Mouse (Mus musculus): ENCODE results near the gene Dusp14. TPM values are rescaled to one million over a fixed set of nuclear protein-coding genes. Genes with fewer than 3 reads are reported as not detected.

Gene Dusp14
- polyA plus RNA-seq, 1 experiment from 2014 or later, result 21.4 TPM

DNA sequence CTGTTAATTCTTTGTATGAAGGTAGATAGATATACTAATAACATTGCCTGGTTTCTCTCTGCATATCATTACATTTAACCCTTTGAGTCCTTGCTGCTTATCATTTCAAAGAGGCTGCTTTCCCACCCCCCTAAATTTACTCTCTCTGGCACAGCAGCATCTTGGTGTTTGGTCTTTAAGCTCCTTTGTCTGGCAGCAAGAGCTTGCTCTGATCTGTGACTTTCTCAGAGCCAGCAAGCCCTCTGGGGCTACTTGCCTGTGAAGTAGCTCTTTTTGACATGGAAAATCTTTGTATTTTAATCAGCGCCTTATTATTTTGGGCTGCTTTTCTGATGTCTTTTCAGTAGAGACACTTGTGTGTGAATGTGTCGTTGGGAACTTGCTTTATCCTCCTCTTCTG is 57.5 kb downstream of the Dusp14 start:
- ATAC-seq (ENCODE audit: low FRiP score, low TSS enrichment), result no peak
- Histone ChIP-seq H3K4me3 (ENCODE audit: low read length) (no peak overlapping the region), H3K27me3 (ENCODE audit: control insufficient read depth, insufficient read depth, low read length) (no peaks in the 10 kb centered on the region), H3K27ac (ENCODE audit: low read depth, low read length) (no peak overlapping the region), H3K4me1 (ENCODE audit: control insufficient read depth, insufficient read depth, low read length) (no peaks in the 10 kb centered on the region), H3K9ac (ENCODE audit: low read depth, low read length) (no peak overlapping the region), H3K36me3 (ENCODE audit: control insufficient read depth, insufficient read depth, low read length) (peaks cover 14% of the 10 kb centered on the region; the same call in 1 of the 2 replicates), H3K9me3 (ENCODE audit: control insufficient read depth, low read length) (no peaks in the 10 kb centered on the region), H3K4me2 (replicated peaks; ENCODE audit: low read depth, low read length) (no peak overlapping the region)
- 64% methylated on average over 2 of the region's 2 CpGs for WGBS

DNA sequence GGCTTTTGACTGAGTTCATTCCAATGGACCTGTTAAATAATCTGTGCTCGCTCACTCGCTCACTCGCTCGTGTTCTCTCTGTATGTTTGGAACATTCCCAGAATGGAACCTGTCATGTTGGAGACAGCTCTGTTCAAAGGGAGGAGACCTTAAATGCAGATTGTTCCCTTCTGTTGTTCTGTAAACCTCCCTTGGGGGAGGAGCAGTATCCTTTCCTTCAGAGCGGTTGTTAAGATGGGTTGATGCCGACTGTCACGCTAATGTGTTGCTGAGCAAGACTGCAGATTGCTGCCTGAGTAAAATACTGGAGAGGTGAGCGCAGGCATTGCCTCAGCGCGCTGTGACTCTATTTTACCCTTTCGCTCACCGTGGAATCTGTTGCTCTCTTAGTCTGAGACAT is 58.0 kb downstream of the Dusp14 start:
- no peak overlapping the region for H3K27ac ChIP-seq (ENCODE audit: low read depth, low read length)
- H3K4me2 ChIP-seq (replicated peaks; ENCODE audit: low read depth, low read length), result no peak overlapping the region
- H3K4me3 ChIP-seq (ENCODE audit: low read length), result no peak overlapping the region
- no peaks in the 10 kb centered on the region for H3K9me3 ChIP-seq (ENCODE audit: control insufficient read depth, low read length)
- no peaks in the 10 kb centered on the region for H3K4me1 ChIP-seq (ENCODE audit: control insufficient read depth, insufficient read depth, low read length)
- ATAC-seq (ENCODE audit: low FRiP score, low TSS enrichment), result no peak
- WGBS, result 34% methylated on average over 12 of the region's 12 CpGs
- peaks cover 14% of the 10 kb centered on the region; the same call in 1 of the 2 replicates for H3K36me3 ChIP-seq (ENCODE audit: control insufficient read depth, insufficient read depth, low read length)
- no peak overlapping the region for H3K9ac ChIP-seq (ENCODE audit: low read depth, low read length)
- no peaks in the 10 kb centered on the region for H3K27me3 ChIP-seq (ENCODE audit: control insufficient read depth, insufficient read depth, low read length)

DNA sequence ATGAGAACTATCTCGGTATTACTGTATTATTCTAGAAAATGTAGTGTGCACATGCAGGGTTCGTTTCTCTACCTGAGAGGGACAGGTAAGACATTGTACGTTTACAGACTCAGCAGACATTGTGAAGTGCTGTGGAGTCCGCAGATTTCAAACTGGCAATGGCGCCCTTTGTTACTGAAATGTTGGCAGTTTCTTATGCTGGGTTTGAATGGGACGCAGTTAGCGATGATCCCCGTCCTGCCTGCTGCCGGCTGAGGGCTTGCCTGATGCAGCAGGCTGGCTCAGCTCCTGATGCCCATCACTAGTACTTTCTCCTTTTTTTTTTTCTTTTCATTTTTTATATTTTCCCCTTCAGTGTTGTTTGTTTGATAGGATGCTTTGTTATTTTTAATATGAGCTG is 58.6 kb downstream of the Dusp14 start:
- 84% methylated on average over 9 of the region's 9 CpGs for WGBS
- H3K36me3 ChIP-seq (ENCODE audit: control insufficient read depth, insufficient read depth, low read length), result peaks cover 20% of the 10 kb centered on the region; the same call in 1 of the 2 replicates
- no peak for ATAC-seq (ENCODE audit: low FRiP score, low TSS enrichment)

DNA sequence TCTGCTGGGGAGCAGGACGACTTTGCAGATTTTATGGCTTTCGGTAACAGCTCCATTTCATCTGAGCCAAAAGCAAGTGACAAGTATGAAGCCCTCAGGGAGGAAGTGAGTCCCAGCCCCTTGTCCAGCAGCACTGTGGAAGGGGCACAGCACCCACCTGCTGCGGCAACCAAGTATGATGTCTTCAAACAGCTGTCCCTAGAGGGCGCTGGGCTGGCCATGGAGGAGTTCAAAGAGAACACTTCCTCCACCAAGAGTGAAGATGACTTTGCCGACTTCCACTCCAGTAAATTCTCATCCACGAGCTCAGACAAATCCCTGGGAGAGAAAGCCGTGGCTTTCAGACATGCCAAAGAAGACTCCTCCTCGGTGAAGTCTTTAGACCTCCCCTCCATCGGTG is 60.1 kb downstream of the Dusp14 start:
- no peak for ATAC-seq (ENCODE audit: low FRiP score, low TSS enrichment)
- H3K9ac ChIP-seq (ENCODE audit: low read depth, low read length), result no peak overlapping the region
- H3K27me3 ChIP-seq (ENCODE audit: control insufficient read depth, insufficient read depth, low read length), result no peaks in the 10 kb centered on the region
- no peaks in the 10 kb centered on the region for H3K9me3 ChIP-seq (ENCODE audit: control insufficient read depth, low read length)
- WGBS, result 81% methylated on average over 9 of the region's 9 CpGs
- no peak overlapping the region for H3K4me3 ChIP-seq (ENCODE audit: low read length)
- H3K36me3 ChIP-seq (ENCODE audit: control insufficient read depth, insufficient read depth, low read length), result peaks cover 26% of the 10 kb centered on the region; the same call in 1 of the 2 replicates
- no peaks in the 10 kb centered on the region for H3K4me1 ChIP-seq (ENCODE audit: control insufficient read depth, insufficient read depth, low read length)
- no peak overlapping the region for H3K27ac ChIP-seq (ENCODE audit: low read depth, low read length)
- H3K4me2 ChIP-seq (replicated peaks; ENCODE audit: low read depth, low read length), result no peak overlapping the region

More for the DNA sequence above, 58.6 kb downstream of the Dusp14 start:
- Histone ChIP-seq H3K9ac (ENCODE audit: low read depth, low read length) (no peak overlapping the region), H3K27me3 (ENCODE audit: control insufficient read depth, insufficient read depth, low read length) (no peaks in the 10 kb centered on the region), H3K4me1 (ENCODE audit: control insufficient read depth, insufficient read depth, low read length) (no peaks in the 10 kb centered on the region), H3K4me2 (replicated peaks; ENCODE audit: low read depth, low read length) (no peak overlapping the region), H3K27ac (ENCODE audit: low read depth, low read length) (no peak overlapping the region), H3K9me3 (ENCODE audit: control insufficient read depth, low read length) (no peaks in the 10 kb centered on the region), H3K4me3 (ENCODE audit: low read length) (no peak overlapping the region)

DNA sequence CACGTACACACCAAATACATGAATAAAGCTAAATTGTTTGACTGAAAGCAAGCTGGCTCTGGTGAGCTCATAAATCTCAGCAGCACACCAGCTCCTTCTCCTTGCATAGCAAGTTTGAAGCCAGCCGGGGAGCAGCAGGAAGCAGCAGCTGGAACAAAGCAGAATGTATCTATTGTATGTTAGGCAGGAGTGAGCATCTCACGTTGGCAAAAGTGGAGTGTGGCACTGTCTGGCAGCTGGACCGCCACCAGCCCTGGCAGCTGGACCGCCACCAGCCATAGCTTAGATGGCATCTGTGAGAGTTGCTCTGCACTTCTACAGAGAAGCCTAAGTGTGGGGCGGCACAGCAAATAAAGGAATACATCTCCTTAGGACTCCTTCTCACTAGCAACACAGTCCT is 65.1 kb downstream of the Dusp14 start:
- no peak overlapping the region for H3K4me2 ChIP-seq (replicated peaks; ENCODE audit: low read depth, low read length)
- WGBS, result 89% methylated on average over 6 of the region's 6 CpGs
- ATAC-seq (ENCODE audit: low FRiP score, low TSS enrichment), result no peak
- no peak overlapping the region for H3K27ac ChIP-seq (ENCODE audit: low read depth, low read length)
- no peaks in the 10 kb centered on the region for H3K4me1 ChIP-seq (ENCODE audit: control insufficient read depth, insufficient read depth, low read length)
- H3K9ac ChIP-seq (ENCODE audit: low read depth, low read length), result no peak overlapping the region
- H3K27me3 ChIP-seq (ENCODE audit: control insufficient read depth, insufficient read depth, low read length), result no peaks in the 10 kb centered on the region
- peaks cover 31% of the 10 kb centered on the region; the same call in 1 of the 2 replicates for H3K36me3 ChIP-seq (ENCODE audit: control insufficient read depth, insufficient read depth, low read length)
- no peak overlapping the region for H3K4me3 ChIP-seq (ENCODE audit: low read length)
- H3K9me3 ChIP-seq (ENCODE audit: control insufficient read depth, low read length), result no peaks in the 10 kb centered on the region

DNA sequence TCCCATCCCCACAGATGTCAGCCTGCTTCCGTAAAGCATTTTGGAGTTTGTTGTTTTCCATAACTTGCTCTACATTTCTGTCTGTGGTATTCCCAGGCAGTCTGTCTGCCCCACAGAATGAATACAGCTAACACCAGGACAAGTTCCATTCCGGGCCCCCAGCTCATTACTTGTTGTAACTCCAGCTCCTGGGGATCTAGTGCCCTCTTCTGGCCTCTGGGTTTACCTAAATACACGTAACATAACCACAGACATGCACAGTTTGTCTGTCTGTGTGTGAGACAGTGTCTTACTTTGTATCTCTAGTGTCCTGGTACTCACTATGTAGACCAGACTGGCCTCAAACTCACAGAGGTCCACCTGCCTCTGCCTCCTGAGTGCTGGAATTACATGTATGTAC is 67.8 kb downstream of the Dusp14 start:
- H3K27ac ChIP-seq (ENCODE audit: low read depth, low read length), result no peak overlapping the region
- peaks cover 33% of the 10 kb centered on the region for H3K36me3 ChIP-seq (ENCODE audit: control insufficient read depth, insufficient read depth, low read length)
- H3K9ac ChIP-seq (ENCODE audit: low read depth, low read length), result no peak overlapping the region
- WGBS, result 87% methylated on average over 3 of the region's 3 CpGs
- no peaks in the 10 kb centered on the region for H3K27me3 ChIP-seq (ENCODE audit: control insufficient read depth, insufficient read depth, low read length)
- ATAC-seq (ENCODE audit: low FRiP score, low TSS enrichment), result no peak
- H3K4me3 ChIP-seq (ENCODE audit: low read length), result no peak overlapping the region
- no peak overlapping the region for H3K4me2 ChIP-seq (replicated peaks; ENCODE audit: low read depth, low read length)
- no peaks in the 10 kb centered on the region for H3K4me1 ChIP-seq (ENCODE audit: control insufficient read depth, insufficient read depth, low read length)
- H3K9me3 ChIP-seq (ENCODE audit: control insufficient read depth, low read length), result no peaks in the 10 kb centered on the region

DNA sequence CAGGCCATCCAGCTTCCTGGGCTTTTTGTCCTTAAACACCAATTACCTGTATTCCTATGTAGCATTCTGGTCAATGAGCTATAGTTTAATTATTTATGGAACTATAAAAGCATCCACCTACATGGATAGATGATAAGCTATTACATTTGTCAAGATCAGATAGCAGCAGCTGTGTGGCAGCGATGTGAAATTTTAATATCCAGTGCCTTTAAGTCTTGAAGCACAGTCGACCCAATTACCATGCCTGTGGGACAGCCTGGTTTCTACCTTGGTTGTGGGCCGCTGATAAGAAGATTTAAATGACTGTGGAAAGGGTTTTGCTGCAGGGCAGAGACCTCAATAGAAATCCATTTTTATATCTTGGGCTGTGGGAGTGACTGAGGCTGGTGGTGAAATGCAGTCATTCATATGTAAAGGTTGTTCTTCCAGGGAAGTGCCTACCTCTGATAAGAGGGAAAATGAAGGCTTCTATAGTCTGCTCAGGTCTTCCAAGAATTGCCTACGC is 69.6 kb downstream of the Dusp14 start:
- Histone ChIP-seq H3K36me3 (ENCODE audit: control insufficient read depth, insufficient read depth, low read length) (peaks cover 34% of the 10 kb centered on the region), H3K4me2 (replicated peaks; ENCODE audit: low read depth, low read length) (no peak overlapping the region), H3K9me3 (ENCODE audit: control insufficient read depth, low read length) (no peaks in the 10 kb centered on the region), H3K4me1 (ENCODE audit: control insufficient read depth, insufficient read depth, low read length) (no peaks in the 10 kb centered on the region), H3K9ac (ENCODE audit: low read depth, low read length) (no peak overlapping the region), H3K27ac (ENCODE audit: low read depth, low read length) (no peak overlapping the region), H3K4me3 (ENCODE audit: low read length) (no peak overlapping the region), H3K27me3 (ENCODE audit: control insufficient read depth, insufficient read depth, low read length) (no peaks in the 10 kb centered on the region)
- WGBS, result 88% methylated on average over 4 of the region's 4 CpGs
- ATAC-seq (ENCODE audit: low FRiP score, low TSS enrichment), result no peak

DNA sequence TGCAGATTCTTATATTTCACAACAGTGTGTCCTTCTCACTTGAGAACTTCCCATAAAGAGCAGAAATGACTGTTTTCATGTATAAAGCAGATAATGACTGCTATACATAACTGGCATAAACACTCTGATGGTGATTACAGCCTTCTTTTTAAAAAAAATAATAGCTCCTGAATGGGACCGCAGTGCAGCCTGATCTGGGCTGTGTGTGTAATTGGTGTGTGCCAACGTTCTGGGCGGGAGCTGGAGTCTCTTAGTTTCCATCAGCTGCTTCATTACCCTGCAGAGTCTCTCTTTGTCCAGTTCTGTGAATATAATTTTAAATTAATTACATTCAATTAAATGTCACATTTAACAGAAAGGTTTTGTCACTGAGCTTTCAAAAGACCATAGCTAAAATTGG is 70.1 kb downstream of the Dusp14 start:
- no peak overlapping the region for H3K9ac ChIP-seq (ENCODE audit: low read depth, low read length)
- no peak for ATAC-seq (ENCODE audit: low FRiP score, low TSS enrichment)
- H3K9me3 ChIP-seq (ENCODE audit: control insufficient read depth, low read length), result no peaks in the 10 kb centered on the region
- H3K4me3 ChIP-seq (ENCODE audit: low read length), result no peak overlapping the region
- no peaks in the 10 kb centered on the region for H3K4me1 ChIP-seq (ENCODE audit: control insufficient read depth, insufficient read depth, low read length)
- H3K27ac ChIP-seq (ENCODE audit: low read depth, low read length), result no peak overlapping the region
- 89% methylated on average over 3 of the region's 3 CpGs for WGBS
- peaks cover 35% of the 10 kb centered on the region for H3K36me3 ChIP-seq (ENCODE audit: control insufficient read depth, insufficient read depth, low read length)
- no peaks in the 10 kb centered on the region for H3K27me3 ChIP-seq (ENCODE audit: control insufficient read depth, insufficient read depth, low read length)
- no peak overlapping the region for H3K4me2 ChIP-seq (replicated peaks; ENCODE audit: low read depth, low read length)
